Mouse (Mus musculus) mouse trophoblast stem cell (cell line): Measurements from ENCODE around the gene Epyc.
"Not testable (repeated sequence)": the region's sequence is repeated elsewhere in the genome, so short reads cannot be mapped to it uniquely, and the experiment has no call there.

Experiments
- in situ Hi-C, 2 experiments: fragments of 300-500 bp; cut with MseI, MboI; formaldehyde crosslinking; loops; 2 replicates in 1 of 2; 3 replicates in 1 of 2; pipeline ENCODE4 v1.15.1; 2025

Epyc gene

GRCm38 (mm10) chr10:97712687-97713086 is 68.8 kb downstream of the Epyc start:
- in situ Hi-C loops: no loop called here

- in situ Hi-C loops: no loop called here
Measured at GRCm38 (mm10) chr10:97714584-97714983, 70.7 kb downstream of the Epyc start.

GRCm38 (mm10) chr10:97715289-97715906 is 71.5 kb downstream of the Epyc start:
- in situ Hi-C loops: no loop called here

GRCm38 (mm10) chr10:97717233-97717632 is 73.4 kb downstream of the Epyc start:
- in situ Hi-C loops: no loop called here

- in situ Hi-C loops: no loop called here
Measured at GRCm38 (mm10) chr10:97718021-97718420, 74.2 kb downstream of the Epyc start.

GRCm38 (mm10) chr10:97720625-97721024 is 76.8 kb downstream of the Epyc start:
- in situ Hi-C loops: no loop called here

- in situ Hi-C loops: no loop called here
Measured at GRCm38 (mm10) chr10:97722709-97723108, 78.8 kb downstream of the Epyc start.

- in situ Hi-C loops: no loop called here
Measured at GRCm38 (mm10) chr10:97725929-97726328, 82.1 kb downstream of the Epyc start.

GRCm38 (mm10) chr10:97726655-97727054 is 82.8 kb downstream of the Epyc start, which contains the start of gene C030005K15Rik:
TSS of gene C030005K15Rik (minus strand) at chr10:97726755.
- in situ Hi-C loops: not testable (repeated sequence)
